Mouse (Mus musculus): ENCODE data around the gene Gm28038. TPM values are rescaled to one million over a fixed set of nuclear protein-coding genes. Genes with fewer than 3 reads are reported as not detected.
A peak's percentile ranks its signal among the peaks of the same experiment; 100 is the strongest.

Gm28038 gene
- polyA plus RNA-seq, 1 experiment from 2014 or later = not detected

GRCm38 (mm10) chr2:30343601-30344137, 62.8 kb downstream of the Gm28038 start:
- no peak overlapping the region for H3K4me2 ChIP-seq
- H3K27me3 ChIP-seq = no peaks in the 10 kb centered on the region
- H3K9me3 ChIP-seq = no peaks in the 10 kb centered on the region
- no peak for ATAC-seq (ENCODE audit: low FRiP score)
- peaks cover 99% of the 10 kb centered on the region for H3K36me3 ChIP-seq
- no peaks in the 10 kb centered on the region for H3K4me1 ChIP-seq (replicated peaks)
- peak overlapping the region; percentile 40; the same call in 1 of the 2 replicates for H3K27ac ChIP-seq
- 73% methylated on average over 14 of the region's 14 CpGs for WGBS
- no peak overlapping the region for H3K4me3 ChIP-seq
- H3K9ac ChIP-seq = no peak overlapping the region

DNA sequence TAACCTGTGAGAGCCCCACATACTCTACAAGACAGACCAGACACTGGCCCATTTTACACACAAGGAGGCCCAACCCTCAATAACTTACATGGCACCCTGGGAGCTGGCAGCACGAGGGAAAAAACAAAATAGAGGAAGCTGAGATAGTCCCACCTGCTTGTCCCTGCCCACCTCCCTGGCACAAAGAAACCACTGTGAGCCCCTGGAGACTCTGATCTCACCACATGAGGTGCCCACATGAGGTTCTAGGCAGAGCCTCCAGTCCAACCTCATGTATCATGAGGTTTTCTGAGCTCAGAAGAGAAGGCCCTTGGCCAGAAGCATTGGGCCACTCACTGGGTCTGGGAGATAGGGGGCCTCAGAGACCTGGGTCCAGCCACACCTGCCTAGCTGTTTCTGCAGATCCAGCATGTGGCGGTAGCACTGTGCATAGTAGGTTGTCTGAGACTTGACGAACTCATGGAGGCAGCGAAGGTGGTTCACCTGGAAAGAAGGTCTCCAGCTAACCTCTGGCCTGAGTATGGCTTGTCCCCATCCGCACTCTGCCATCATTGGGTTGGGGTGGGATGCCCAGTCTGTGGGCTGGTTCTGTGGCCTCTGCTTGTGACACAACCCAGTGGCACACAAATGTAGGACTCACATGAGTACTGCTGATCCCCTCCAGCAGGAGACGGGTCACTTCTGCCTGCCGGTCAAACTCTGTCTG, 65.3 kb downstream of the Gm28038 start:
- Histone ChIP-seq H3K9ac (no peak overlapping the region), H3K4me1 (replicated peaks) (no peaks in the 10 kb centered on the region), H3K4me3 (no peak overlapping the region), H3K4me2 (no peak overlapping the region), H3K27me3 (no peaks in the 10 kb centered on the region), H3K9me3 (no peaks in the 10 kb centered on the region), H3K27ac (no peak overlapping the region), H3K36me3 (peaks cover 100% of the 10 kb centered on the region)
- ATAC-seq (ENCODE audit: low FRiP score) = no peak
- 93% methylated on average over 7 of the region's 7 CpGs for WGBS

- Histone ChIP-seq H3K9ac (no peak overlapping the region), H3K4me3 (no peak overlapping the region), H3K27ac (no peak overlapping the region), H3K27me3 (no peaks in the 10 kb centered on the region), H3K4me1 (replicated peaks) (no peaks in the 10 kb centered on the region), H3K36me3 (peaks cover 91% of the 10 kb centered on the region), H3K4me2 (no peak overlapping the region), H3K9me3 (no peaks in the 10 kb centered on the region)
- ATAC-seq (ENCODE audit: low FRiP score) = no peak
- 93% methylated on average over 6 of the region's 6 CpGs for WGBS
Observed at GRCm38 (mm10) chr2:30349196-30349595, 68.4 kb downstream of the Gm28038 start.

Other genes starting within 250 kb of the Gm28038 start
- gene Wdr34, start 232.2 kb upstream of the Gm28038 start, polyA plus RNA-seq (2015; fragmentation: Nextera tagmentation; extraction: Ambion mirVana) = 64.2 and 67.0 TPM in 2 replicates
- gene Set, start 223.7 kb upstream of the Gm28038 start, polyA plus RNA-seq (2015; fragmentation: Nextera tagmentation; extraction: Ambion mirVana) = 400 TPM in 2 replicates
- gene Pkn3, start 203.4 kb upstream of the Gm28038 start, polyA plus RNA-seq (2015; fragmentation: Nextera tagmentation; extraction: Ambion mirVana) = 1.9 and 2.3 TPM in 2 replicates
- gene Zdhhc12, start 187.4 kb upstream of the Gm28038 start, polyA plus RNA-seq (2015; fragmentation: Nextera tagmentation; extraction: Ambion mirVana) = 24.2 TPM in 2 replicates
- 14.1 and 15.2 TPM in 2 replicates for gene Zer1, start 156.5 kb upstream of the Gm28038 start, polyA plus RNA-seq (2015; fragmentation: Nextera tagmentation; extraction: Ambion mirVana)
- 11.9 and 14.6 TPM in 2 replicates for gene Tbc1d13, start 147.3 kb upstream of the Gm28038 start, polyA plus RNA-seq (2015; fragmentation: Nextera tagmentation; extraction: Ambion mirVana)
- gene Endog, start 109.5 kb upstream of the Gm28038 start, polyA plus RNA-seq (2015; fragmentation: Nextera tagmentation; extraction: Ambion mirVana) = 14.3 and 19.3 TPM in 2 replicates
- gene Spout1, start 102.6 kb upstream of the Gm28038 start, polyA plus RNA-seq (2015; fragmentation: Nextera tagmentation; extraction: Ambion mirVana) = 58.1 and 58.4 TPM in 2 replicates
- 14.5 and 14.8 TPM in 2 replicates for gene Kyat1, start 75.2 kb upstream of the Gm28038 start, polyA plus RNA-seq (2015; fragmentation: Nextera tagmentation; extraction: Ambion mirVana)
- gene Lrrc8a, start 43.3 kb upstream of the Gm28038 start, polyA plus RNA-seq (2015; fragmentation: Nextera tagmentation; extraction: Ambion mirVana) = 59.8 TPM in 2 replicates
- gene Gm28035, start 40.5 kb upstream of the Gm28038 start, polyA plus RNA-seq (2015; fragmentation: Nextera tagmentation; extraction: Ambion mirVana) = 0.10 and 0.36 TPM in 2 replicates
- gene Phyhd1, start 14.8 kb upstream of the Gm28038 start, polyA plus RNA-seq (2015; fragmentation: Nextera tagmentation; extraction: Ambion mirVana) = 6.5 and 8.3 TPM in 2 replicates
- gene Dolk, start 5.3 kb downstream of the Gm28038 start, polyA plus RNA-seq (2015; fragmentation: Nextera tagmentation; extraction: Ambion mirVana) = 33.7 TPM in 2 replicates
- gene Nup188, start 5.4 kb downstream of the Gm28038 start, polyA plus RNA-seq (2015; fragmentation: Nextera tagmentation; extraction: Ambion mirVana) = 21.6 and 24.0 TPM in 2 replicates
- 146 and 160 TPM in 2 replicates for gene Sh3glb2, start 78.3 kb downstream of the Gm28038 start, polyA plus RNA-seq (2015; fragmentation: Nextera tagmentation; extraction: Ambion mirVana)
- 27.0 and 33.1 TPM in 2 replicates for gene Miga2, start 83.2 kb downstream of the Gm28038 start, polyA plus RNA-seq (2015; fragmentation: Nextera tagmentation; extraction: Ambion mirVana)
- gene Dolpp1, start 111.2 kb downstream of the Gm28038 start, polyA plus RNA-seq (2015; fragmentation: Nextera tagmentation; extraction: Ambion mirVana) = 51.2 and 53.9 TPM in 2 replicates
- gene Crat, start 134.8 kb downstream of the Gm28038 start, polyA plus RNA-seq (2015; fragmentation: Nextera tagmentation; extraction: Ambion mirVana) = 22.1 and 24.0 TPM in 2 replicates
- gene Ptpa, start 135.0 kb downstream of the Gm28038 start, polyA plus RNA-seq (2015; fragmentation: Nextera tagmentation; extraction: Ambion mirVana) = 129 and 133 TPM in 2 replicates
- 2.1 and 2.9 TPM in 2 replicates for gene Ier5l, start 193.2 kb downstream of the Gm28038 start, polyA plus RNA-seq (2015; fragmentation: Nextera tagmentation; extraction: Ambion mirVana)